Mouse (Mus musculus): ENCODE measurements around the gene Psmb3. TPM values are rescaled to one million over a fixed set of nuclear protein-coding genes. Genes with fewer than 3 reads are reported as not detected.

The Psmb3 gene
- polyA plus RNA-seq, 1 experiment from 2014 or later = 468 TPM

GRCm38 (mm10) chr11:97684766-97685165 lies 18.4 kb upstream of the Psmb3 start:
- Histone ChIP-seq H3K27me3 (ENCODE audit: control insufficient read depth, insufficient read depth, low read length) (no peaks in the 10 kb centered on the region), H3K9ac (ENCODE audit: low read depth, low read length) (no peak overlapping the region), H3K4me1 (replicated peaks; ENCODE audit: control insufficient read depth, insufficient read depth, low read length) (0 out of 2 replicates have a peak, but pooled peaks cover 3% of the 10 kb centered on the region), H3K4me3 (ENCODE audit: low read depth, low read length) (no peak overlapping the region), H3K36me3 (ENCODE audit: control insufficient read depth, insufficient read depth, low read length) (peaks cover 3% of the 10 kb centered on the region; the same call in 1 of the 2 replicates), H3K9me3 (ENCODE audit: control insufficient read depth, low read length) (no peaks in the 10 kb centered on the region), H3K4me2 (replicated peaks; ENCODE audit: low read depth, low read length) (no peak overlapping the region), H3K27ac (ENCODE audit: low read depth, low read length) (peak overlapping the region; percentile 33; the same call in 1 of the 2 replicates)
- no peak for DNase-seq (ENCODE audit: low spot score)
- WGBS = 34% methylated on average over 7 of the region's 7 CpGs
- ATAC-seq (ENCODE audit: low FRiP score) = no peak

GRCm38 (mm10) chr11:97685613-97686321 lies 17.4 kb upstream of the Psmb3 start, which contains the start of gene Cisd3:
Gene Cisd3, plus strand, starts transcription at chr11:97685826.
- Histone ChIP-seq H3K4me2 (replicated peaks; ENCODE audit: low read depth, low read length) (peak within 1 kb of the TSS; percentile 75), H3K4me3 (ENCODE audit: low read depth, low read length) (peak within 1 kb of the TSS; percentile 33), H3K4me1 (replicated peaks; ENCODE audit: control insufficient read depth, insufficient read depth, low read length) (0 out of 2 replicates have a peak, but pooled peaks cover 3% of the 10 kb centered on the region), H3K9ac (ENCODE audit: low read depth, low read length) (peak within 1 kb of the TSS; percentile 44; the same call in 1 of the 2 replicates), H3K27me3 (ENCODE audit: control insufficient read depth, insufficient read depth, low read length) (no peaks in the 10 kb centered on the region), H3K27ac (ENCODE audit: low read depth, low read length) (peak within 1 kb of the TSS; percentile 33; the same call in 1 of the 2 replicates), H3K9me3 (ENCODE audit: control insufficient read depth, low read length) (no peaks in the 10 kb centered on the region), H3K36me3 (ENCODE audit: control insufficient read depth, insufficient read depth, low read length) (peaks cover 5% of the 10 kb centered on the region; the same call in 1 of the 2 replicates)
- ATAC-seq (ENCODE audit: low FRiP score) = peak; percentile 82
- peak; percentile 75 for DNase-seq (ENCODE audit: low spot score)
- WGBS = under 1% methylated on average over 41 of the region's 43 CpGs

GRCm38 (mm10) chr11:97686322-97686908 lies 16.8 kb upstream of the Psmb3 start:
- H3K4me1 ChIP-seq (replicated peaks; ENCODE audit: control insufficient read depth, insufficient read depth, low read length) = 0 out of 2 replicates have a peak, but pooled peaks cover 3% of the 10 kb centered on the region
- peak overlapping the region; percentile 33 for H3K4me3 ChIP-seq (ENCODE audit: low read depth, low read length)

GRCm38 (mm10) chr11:97687061-97687460 lies 16.1 kb upstream of the Psmb3 start:
- Histone ChIP-seq H3K36me3 (ENCODE audit: control insufficient read depth, insufficient read depth, low read length) (peaks cover 10% of the 10 kb centered on the region), H3K4me3 (ENCODE audit: low read depth, low read length) (no peak overlapping the region), H3K4me1 (replicated peaks; ENCODE audit: control insufficient read depth, insufficient read depth, low read length) (0 out of 2 replicates have a peak, but pooled peaks cover 3% of the 10 kb centered on the region), H3K4me2 (replicated peaks; ENCODE audit: low read depth, low read length) (no peak overlapping the region), H3K9me3 (ENCODE audit: control insufficient read depth, low read length) (no peaks in the 10 kb centered on the region), H3K27ac (ENCODE audit: low read depth, low read length) (no peak overlapping the region), H3K9ac (ENCODE audit: low read depth, low read length) (no peak overlapping the region), H3K27me3 (ENCODE audit: control insufficient read depth, insufficient read depth, low read length) (no peaks in the 10 kb centered on the region)
- ATAC-seq (ENCODE audit: low FRiP score) (no peak), DNase-seq (ENCODE audit: low spot score) (no peak)
- WGBS = 84% methylated on average over 3 of the region's 3 CpGs

More at GRCm38 (mm10) chr11:97686322-97686908, 16.8 kb upstream of the Psmb3 start:
- H3K4me2 ChIP-seq (replicated peaks; ENCODE audit: low read depth, low read length) = peak overlapping the region; percentile 75
- DNase-seq (ENCODE audit: low spot score) (no peak), ATAC-seq (ENCODE audit: low FRiP score) (no peak)
- 66% methylated on average over 11 of the region's 11 CpGs for WGBS
- H3K9ac ChIP-seq (ENCODE audit: low read depth, low read length) = no peak overlapping the region; the same call in 1 of the 2 replicates
- H3K27me3 ChIP-seq (ENCODE audit: control insufficient read depth, insufficient read depth, low read length) = no peaks in the 10 kb centered on the region
- H3K9me3 ChIP-seq (ENCODE audit: control insufficient read depth, low read length) = no peaks in the 10 kb centered on the region
- H3K27ac ChIP-seq (ENCODE audit: low read depth, low read length) = no peak overlapping the region
- H3K36me3 ChIP-seq (ENCODE audit: control insufficient read depth, insufficient read depth, low read length) = peaks cover 10% of the 10 kb centered on the region

GRCm38 (mm10) chr11:97689861-97690260 lies 13.3 kb upstream of the Psmb3 start:
- H3K27ac ChIP-seq (ENCODE audit: low read depth, low read length) = no peak overlapping the region
- no peak for ATAC-seq (ENCODE audit: low FRiP score)
- no peaks in the 10 kb centered on the region for H3K27me3 ChIP-seq (ENCODE audit: control insufficient read depth, insufficient read depth, low read length)
- no peak overlapping the region for H3K9ac ChIP-seq (ENCODE audit: low read depth, low read length)
- no peak overlapping the region for H3K4me2 ChIP-seq (replicated peaks; ENCODE audit: low read depth, low read length)
- H3K9me3 ChIP-seq (ENCODE audit: control insufficient read depth, low read length) = no peaks in the 10 kb centered on the region
- no peak overlapping the region for H3K4me3 ChIP-seq (ENCODE audit: low read depth, low read length)
- WGBS = 40% methylated on average over 10 of the region's 10 CpGs
- DNase-seq (ENCODE audit: low spot score) = peak; percentile 91
- H3K4me1 ChIP-seq (replicated peaks; ENCODE audit: control insufficient read depth, insufficient read depth, low read length) = 0 out of 2 replicates have a peak, but pooled peaks cover 3% of the 10 kb centered on the region
- peaks cover 11% of the 10 kb centered on the region for H3K36me3 ChIP-seq (ENCODE audit: control insufficient read depth, insufficient read depth, low read length)

GRCm38 (mm10) chr11:97694435-97694834 lies 8.8 kb upstream of the Psmb3 start:
- WGBS = 87% methylated on average over 4 of the region's 4 CpGs
- DNase-seq (ENCODE audit: low spot score) (no peak), ATAC-seq (ENCODE audit: low FRiP score) (no peak)
- no peak overlapping the region for H3K27ac ChIP-seq (ENCODE audit: low read depth, low read length)
- H3K27me3 ChIP-seq (ENCODE audit: control insufficient read depth, insufficient read depth, low read length) = no peaks in the 10 kb centered on the region
- no peak overlapping the region for H3K9ac ChIP-seq (ENCODE audit: low read depth, low read length)
- peaks cover 17% of the 10 kb centered on the region for H3K4me1 ChIP-seq (replicated peaks; ENCODE audit: control insufficient read depth, insufficient read depth, low read length)
- H3K4me3 ChIP-seq (ENCODE audit: low read depth, low read length) = no peak overlapping the region
- peaks cover 11% of the 10 kb centered on the region for H3K36me3 ChIP-seq (ENCODE audit: control insufficient read depth, insufficient read depth, low read length)
- no peaks in the 10 kb centered on the region for H3K9me3 ChIP-seq (ENCODE audit: control insufficient read depth, low read length)
- no peak overlapping the region for H3K4me2 ChIP-seq (replicated peaks; ENCODE audit: low read depth, low read length)

GRCm38 (mm10) chr11:97694921-97695711 lies 8.1 kb upstream of the Psmb3 start:
- Histone ChIP-seq H3K27me3 (ENCODE audit: control insufficient read depth, insufficient read depth, low read length) (no peaks in the 10 kb centered on the region), H3K36me3 (ENCODE audit: control insufficient read depth, insufficient read depth, low read length) (peaks cover 11% of the 10 kb centered on the region), H3K4me1 (replicated peaks; ENCODE audit: control insufficient read depth, insufficient read depth, low read length) (peaks cover 17% of the 10 kb centered on the region), H3K4me3 (ENCODE audit: low read depth, low read length) (no peak overlapping the region; the same call in 1 of the 2 replicates), H3K9me3 (ENCODE audit: control insufficient read depth, low read length) (no peaks in the 10 kb centered on the region), H3K4me2 (replicated peaks; ENCODE audit: low read depth, low read length) (peak overlapping the region; percentile 3; the same call in 1 of the 2 replicates), H3K9ac (ENCODE audit: low read depth, low read length) (0 out of 2 replicates have a peak overlapping the region, but pooled peaks have one; percentile 34), H3K27ac (ENCODE audit: low read depth, low read length) (peak overlapping the region; percentile 45; the same call in 1 of the 2 replicates)
- ATAC-seq (ENCODE audit: low FRiP score) (no peak), DNase-seq (ENCODE audit: low spot score) (peak; percentile 48)
- 68% methylated on average over 17 of the region's 17 CpGs for WGBS

GRCm38 (mm10) chr11:97695712-97696401 lies 7.3 kb upstream of the Psmb3 start:
- peaks cover 17% of the 10 kb centered on the region for H3K4me1 ChIP-seq (replicated peaks; ENCODE audit: control insufficient read depth, insufficient read depth, low read length)
- ATAC-seq (ENCODE audit: low FRiP score) = no peak
- 28% methylated on average over 9 of the region's 9 CpGs for whole genome bisulfite sequencing

More at GRCm38 (mm10) chr11:97695712-97696401, 7.3 kb upstream of the Psmb3 start:
- Histone ChIP-seq H3K4me3 (ENCODE audit: low read depth, low read length) (peak overlapping the region; percentile 8; the same call in 1 of the 2 replicates), H3K27me3 (ENCODE audit: control insufficient read depth, insufficient read depth, low read length) (no peaks in the 10 kb centered on the region), H3K36me3 (ENCODE audit: control insufficient read depth, insufficient read depth, low read length) (peaks cover 8% of the 10 kb centered on the region), H3K27ac (ENCODE audit: low read depth, low read length) (peak overlapping the region; percentile 45; the same call in 1 of the 2 replicates), H3K9me3 (ENCODE audit: control insufficient read depth, low read length) (no peaks in the 10 kb centered on the region), H3K9ac (ENCODE audit: low read depth, low read length) (peak overlapping the region; percentile 34; the same call in 1 of the 2 replicates), H3K4me2 (replicated peaks; ENCODE audit: low read depth, low read length) (peak overlapping the region; percentile 23)
- DNase-seq (ENCODE audit: low spot score) = no peak
